Mouse (Mus musculus) hematopoietic stem cell, adult 5-6 weeks (primary cell): ENCODE measurements around the gene Taf15. TPM values are rescaled to one million over a fixed set of nuclear protein-coding genes. Genes with fewer than 3 reads are reported as not detected.
"Not testable (repeated sequence)": the region's sequence is repeated elsewhere in the genome, so short reads cannot be mapped to it uniquely, and the experiment has no call there.

Experiments
- ATAC-seq, 2 experiments: fragments of 125-278 bp in 1 of 2; replicated peaks in 1 of 2; 2 replicates each; pipeline ENCODE4 v1.8.0; 2016 to 2017; ENCODE audit warnings: inconsistent platforms in 2 of 2, mild to moderate bottlenecking in 2 of 2, moderate number of reproducible peaks in 2 of 2, low read depth in 1 of 2, moderate TSS enrichment in 1 of 2; ENCODE audit not compliant: low FRiP score in 2 of 2, poor library complexity in 2 of 2, severe bottlenecking in 2 of 2, insufficient read depth in 1 of 2, low TSS enrichment in 1 of 2
- total RNA-seq: library from RNA; stranded (forward); fragments of 172-1452, 232-1000 nt; gene quantifications from 2 replicates; pipeline ENCODE4 v1.2.3, GENCODE M21; 2017

The Taf15 gene
- total RNA-seq, 1 experiment from 2014 or later = 41.5 TPM

GRCm38 (mm10) chr11:83518371-83518770 is 45.5 kb downstream of the Taf15 start:
- ATAC-seq = no peak

GRCm38 (mm10) chr11:83522075-83522474 is 49.2 kb downstream of the Taf15 start, which contains the start of gene Heatr9:
Heatr9 (minus strand) TSS chr11:83522175.
- no peak for ATAC-seq

GRCm38 (mm10) chr11:83529024-83529423 is 56.1 kb downstream of the Taf15 start:
- ATAC-seq = no peak

GRCm38 (mm10) chr11:83530360-83530759 is 57.5 kb downstream of the Taf15 start, which contains the start of gene Ccl5:
Ccl5 (minus strand) TSS chr11:83530518.
- no peak for ATAC-seq

GRCm38 (mm10) chr11:83533192-83533591 is 60.3 kb downstream of the Taf15 start:
- no peak for ATAC-seq

- no peak for ATAC-seq
Observed at GRCm38 (mm10) chr11:83534143-83534542, 61.3 kb downstream of the Taf15 start.

GRCm38 (mm10) chr11:83534609-83535423 is 61.9 kb downstream of the Taf15 start:
- peak in 1 of 2 experiments; percentile 53; a peak in 2 of 4 replicates for ATAC-seq

- no peak for ATAC-seq
Observed at GRCm38 (mm10) chr11:83536831-83537230, 63.9 kb downstream of the Taf15 start.

- no peak for ATAC-seq
Observed at GRCm38 (mm10) chr11:83538705-83539314, 65.9 kb downstream of the Taf15 start.

GRCm38 (mm10) chr11:83540931-83541330 is 68.0 kb downstream of the Taf15 start:
- ATAC-seq = peak in 1 of 2 experiments; percentile 44; a peak in 1 of 4 replicates

- no peak; a peak in 1 of 4 replicates for ATAC-seq
Observed at GRCm38 (mm10) chr11:83541415-83541814, 68.5 kb downstream of the Taf15 start.

- peak; percentile 19 to 56; a peak in 2 of 4 replicates for ATAC-seq
Observed at GRCm38 (mm10) chr11:83544214-83544613, 71.3 kb downstream of the Taf15 start.

GRCm38 (mm10) chr11:83550186-83550632 is 77.3 kb downstream of the Taf15 start:
- ATAC-seq = peak; percentile 58 to 93

GRCm38 (mm10) chr11:83551037-83551436 is 78.2 kb downstream of the Taf15 start:
- ATAC-seq = not testable (repeated sequence)

GRCm38 (mm10) chr11:83551668-83552067 is 78.8 kb downstream of the Taf15 start:
- no peak for ATAC-seq
